Mouse (Mus musculus) E14TG2a.4 (cell line): ENCODE data around the gene Bcl11b.

ENCODE experiments used
- CTCF ChIP-seq: conservative IDR thresholded peaks from 2 replicates; pipeline ENCODE4 v1.5.1; 2014; ENCODE audit warnings: low read length
- NANOG ChIP-seq: IDR thresholded peaks from 2 replicates; pipeline ENCODE4 v1.6.1; 2014; ENCODE audit warnings: borderline replicate concordance, low read length, mixed read lengths
- POU5F1 ChIP-seq: IDR thresholded peaks from 2 replicates; pipeline ENCODE4 v1.6.1; 2014; ENCODE audit warnings: low read length, borderline replicate concordance

GRCm38 (mm10) chr12:107920076-107920475 is 83.3 kb downstream of the Bcl11b start:
- no peak for TF ChIP-seq CTCF
- no peak for TF ChIP-seq POU5F1
- TF ChIP-seq NANOG, result no peak
